Mouse (Mus musculus) heart, embryonic 14.5 days (tissue): Measurements from ENCODE around the gene Preb. TPM values are rescaled to one million over a fixed set of nuclear protein-coding genes. Genes with fewer than 3 reads are reported as not detected.

ENCODE experiments used
- ATAC-seq: fragments of 200-750 bp; cut with Nextera tagmentation; 2 replicates; pipeline ENCODE4 v1.8.0; 2017; ENCODE audit warnings: low read depth, moderate TSS enrichment; ENCODE audit not compliant: insufficient number of reproducible peaks, insufficient read depth, low FRiP score
- H3K27ac ChIP-seq, 2 experiments: fragments of 200-500 bp in 1 of 2; fragments of 300-500 bp in 1 of 2; sonication (generic) in 1 of 2; replicated peaks in 1 of 2; 2 replicates each; pipeline ENCODE4 v1.5.1; 2012 to 2014; ENCODE audit warnings: low read depth in 2 of 2, low read length in 2 of 2, control low read depth in 1 of 2, mild to moderate bottlenecking in 1 of 2, mixed read lengths in 1 of 2; ENCODE audit not compliant: control insufficient read depth in 1 of 2, insufficient read depth in 1 of 2
- H3K27me3 ChIP-seq: fragments of 300-500 bp; sonication (generic); 2 replicates; pipeline ENCODE4 v1.6.1; 2014; ENCODE audit warnings: mild to moderate bottlenecking, low read length, control low read depth; ENCODE audit not compliant: control insufficient read depth, insufficient read depth
- H3K36me3 ChIP-seq: fragments of 300-500 bp; sonication (generic); 2 replicates; pipeline ENCODE4 v1.6.1; 2014; ENCODE audit warnings: mild to moderate bottlenecking, control low read depth, low read length, mixed read lengths; ENCODE audit not compliant: control insufficient read depth, insufficient read depth
- H3K4me1 ChIP-seq, 2 experiments: fragments of 200-500 bp in 1 of 2; fragments of 300-500 bp in 1 of 2; sonication (generic) in 1 of 2; 2 replicates each; pipeline ENCODE4 v1.6.1; 2012 to 2014; ENCODE audit warnings: low read length in 2 of 2, control low read depth in 1 of 2, mixed read lengths in 1 of 2; ENCODE audit not compliant: control insufficient read depth in 2 of 2, insufficient read depth in 2 of 2
- H3K4me2 ChIP-seq: fragments of 300-500 bp; sonication (generic); 2 replicates; pipeline ENCODE4 v1.6.1; 2014; ENCODE audit warnings: mild to moderate bottlenecking, low read length
- H3K4me3 ChIP-seq, 2 experiments: fragments of 200-500 bp in 1 of 2; fragments of 300-500 bp in 1 of 2; sonication (generic) in 1 of 2; 2 replicates each; pipeline ENCODE4 v1.5.1; 2012 to 2014; ENCODE audit warnings: low read length in 2 of 2, mild to moderate bottlenecking in 2 of 2, control low read depth in 1 of 2, low read depth in 1 of 2, moderate library complexity in 1 of 2; ENCODE audit not compliant: control insufficient read depth in 1 of 2, insufficient read depth in 1 of 2
- H3K9ac ChIP-seq: fragments of 300-500 bp; sonication (generic); 2 replicates; pipeline ENCODE4 v1.6.1; 2014; ENCODE audit warnings: mild to moderate bottlenecking, low read length
- H3K9me3 ChIP-seq: fragments of 300-500 bp; sonication (generic); 2 replicates; pipeline ENCODE4 v1.6.1; 2016; ENCODE audit warnings: low read length, control low read depth; ENCODE audit not compliant: control insufficient read depth
- WGBS: fragments of 180-500 bp; shearing (Covaris S2); extraction: QIAGEN DNeasy Blood & Tissue Kit; methylation state at CpG from one replicate; pipeline ENCODE4 v1.1.7; 2014; 5-methylcytosine and 5-hydroxymethylcytosine counted together
- polyA plus RNA-seq: library from polyadenylated mRNA; unstranded; fragments of >200 nt; fragmentation: Nextera tagmentation; extraction: Ambion mirVana; gene quantifications from 2 replicates; pipeline ENCODE4 v1.2.1, GENCODE M21; 2014

The Preb gene
- polyA plus RNA-seq, 1 experiment from 2014 or later = 59.5 TPM

DNA sequence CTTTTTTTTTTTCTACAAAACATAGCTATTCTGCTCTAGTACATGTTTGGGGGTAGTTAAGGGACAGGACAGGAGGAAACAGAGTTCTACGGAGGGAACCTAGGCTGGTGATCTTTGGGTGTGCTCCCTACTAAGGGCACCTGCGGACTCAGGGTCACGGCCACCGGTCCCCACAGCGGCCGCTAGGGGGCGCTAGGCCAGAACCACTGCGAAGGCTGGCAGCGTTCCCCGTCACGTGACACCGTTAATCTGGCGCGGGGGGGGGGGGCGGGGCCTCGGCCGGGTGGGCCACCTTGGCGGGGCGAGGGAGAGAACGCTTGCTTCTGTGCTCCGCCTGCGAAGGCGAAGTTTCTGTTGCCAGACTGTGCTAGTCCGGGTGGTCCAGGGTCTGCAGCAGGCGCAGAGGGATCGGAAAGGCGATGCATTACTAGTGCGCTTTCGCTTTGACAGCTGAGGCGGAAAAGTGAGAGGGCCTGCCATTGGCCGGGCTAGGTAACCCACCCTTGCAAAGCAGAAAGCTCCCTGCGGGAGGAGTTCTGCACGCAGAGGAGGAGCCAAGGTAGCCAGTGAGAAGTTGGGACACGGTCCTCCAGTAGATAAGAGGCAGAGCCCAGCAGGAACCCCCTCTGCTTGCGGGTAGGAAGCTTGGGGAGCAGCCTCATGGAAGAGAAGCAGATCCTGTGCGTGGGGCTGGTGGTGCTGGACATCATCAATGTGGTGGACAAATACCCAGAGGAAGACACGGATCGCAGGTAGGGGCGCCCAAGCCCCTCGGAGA, 38.7 kb downstream of the Preb start, which contains the start of gene Khk:
Gene Khk (plus strand): TSS at position 176 of the 778 bp plus-strand sequence.
- H3K9ac ChIP-seq = peak within 1 kb of the TSS; percentile 76
- 2% methylated on average over 37 of the region's 40 CpGs for WGBS
- H3K4me1 ChIP-seq = peaks cover 11 to 33% of the 10 kb centered on the region in 2 experiments

DNA sequence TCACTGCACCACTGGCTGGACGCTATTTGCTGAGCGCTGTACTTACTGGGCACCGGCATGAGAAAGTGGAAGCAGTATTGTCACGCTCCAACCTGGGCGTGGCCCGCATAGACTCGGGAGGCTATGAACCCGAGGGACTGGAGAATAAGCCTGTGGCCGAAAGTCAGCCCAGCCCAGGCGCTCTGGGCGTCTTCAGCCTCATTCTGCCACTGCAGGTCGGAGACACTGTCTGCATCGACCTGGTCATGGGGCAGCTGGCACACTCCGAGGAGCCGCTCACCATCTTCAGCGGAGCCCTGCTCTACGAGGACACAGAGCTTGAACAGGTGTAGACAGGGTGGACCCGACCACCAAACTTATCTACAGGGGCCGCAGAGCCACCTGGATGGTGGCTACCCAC, 39.5 kb downstream of the Preb start:
- Histone ChIP-seq H3K4me2 (peak overlapping the region; percentile 89; the same call in 1 of the 2 replicates), H3K9ac (no peak overlapping the region), H3K9me3 (no peaks in the 10 kb centered on the region), H3K4me3 (no peak overlapping the region; a peak in 1 of 4 replicates), H3K36me3 (peaks cover 44% of the 10 kb centered on the region), H3K4me1 (peaks cover 18 to 37% of the 10 kb centered on the region in 2 experiments), H3K27ac (0 out of 4 replicates have a peak overlapping the region, but pooled peaks of 1 of the 2 experiments have one; percentile 80), H3K27me3 (no peaks in the 10 kb centered on the region)
- ATAC-seq = no peak
- 70% methylated on average over 19 of the region's 19 CpGs for WGBS

More for the DNA sequence above, 38.7 kb downstream of the Preb start, which contains the start of gene Khk:
- Histone ChIP-seq H3K27me3 (no peaks in the 10 kb centered on the region), H3K9me3 (no peaks in the 10 kb centered on the region), H3K4me2 (peak within 1 kb of the TSS; percentile 89), H3K27ac (peak within 1 kb of the TSS; percentile 75 to 80), H3K36me3 (peaks cover 44% of the 10 kb centered on the region), H3K4me3 (peak within 1 kb of the TSS; percentile 57 to 66)
- ATAC-seq = peak; percentile 75

DNA sequence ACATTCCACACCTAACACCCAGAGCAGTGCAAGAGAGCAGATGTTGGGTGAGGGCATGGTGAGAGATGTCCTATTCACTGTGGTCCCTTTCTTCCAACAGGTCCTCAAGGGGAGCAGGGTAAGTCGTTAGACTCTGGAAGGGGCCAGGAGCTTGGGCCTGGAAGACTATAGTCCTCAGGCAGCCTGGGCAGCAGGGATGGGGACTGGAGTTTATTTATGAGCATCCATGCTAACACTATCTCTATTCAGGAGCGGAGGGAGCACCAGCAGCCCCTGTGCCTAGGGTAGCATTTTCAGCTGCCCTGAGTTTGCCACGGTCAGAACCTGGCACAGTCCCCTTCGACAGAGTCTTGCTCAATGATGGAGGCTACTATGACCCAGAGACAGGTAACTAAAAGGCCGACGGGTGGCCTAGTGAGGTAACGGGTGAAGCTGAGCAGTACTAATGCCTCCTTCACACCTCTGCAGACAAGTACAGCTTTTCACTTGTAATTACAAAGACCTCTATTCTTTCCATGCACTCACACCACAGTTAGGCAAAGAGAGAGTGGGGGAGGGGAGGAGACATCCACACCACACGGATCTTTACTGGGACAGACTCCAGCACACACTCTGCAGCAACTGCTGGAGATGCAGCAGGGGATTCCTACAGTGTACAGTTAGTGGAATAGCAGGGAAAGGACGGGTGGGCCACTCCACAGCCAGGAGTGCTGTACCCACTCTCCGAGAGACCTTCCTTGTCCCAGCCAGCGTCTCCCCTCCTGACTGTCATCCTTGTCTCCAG, 40.1 kb downstream of the Preb start:
- Histone ChIP-seq H3K36me3 (peaks cover 44% of the 10 kb centered on the region), H3K4me2 (no peak overlapping the region), H3K27me3 (no peaks in the 10 kb centered on the region), H3K4me1 (peaks cover 21 to 42% of the 10 kb centered on the region in 2 experiments), H3K9ac (no peak overlapping the region), H3K9me3 (no peaks in the 10 kb centered on the region), H3K27ac (no peak overlapping the region), H3K4me3 (no peak overlapping the region)
- WGBS = 69% methylated on average over 11 of the region's 11 CpGs
- no peak for ATAC-seq

DNA sequence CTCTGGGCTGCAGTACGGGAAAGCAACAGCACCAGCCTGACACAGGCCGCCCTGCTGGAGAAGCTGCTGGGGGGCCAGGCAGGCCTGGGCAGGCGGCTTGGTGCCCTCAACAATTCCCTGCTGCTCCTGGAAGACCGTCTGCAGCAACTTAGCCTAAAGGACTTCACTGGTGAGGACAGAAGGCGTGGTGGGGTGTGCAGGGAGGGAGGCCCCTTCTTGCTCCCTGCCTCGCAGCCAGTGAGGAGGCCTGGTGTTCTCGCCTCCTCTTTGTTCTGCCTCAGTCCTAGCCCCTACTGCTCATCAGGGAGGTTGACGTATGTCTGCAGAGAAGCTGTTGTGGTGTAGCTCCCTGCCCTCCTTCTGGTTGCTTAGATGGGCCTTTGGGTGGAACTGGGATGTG, 41.5 kb downstream of the Preb start:
- Histone ChIP-seq H3K9ac (no peak overlapping the region), H3K4me2 (no peak overlapping the region), H3K36me3 (peaks cover 44% of the 10 kb centered on the region), H3K27me3 (no peaks in the 10 kb centered on the region), H3K27ac (no peak overlapping the region), H3K9me3 (no peaks in the 10 kb centered on the region), H3K4me3 (no peak overlapping the region), H3K4me1 (peaks cover 29 to 49% of the 10 kb centered on the region in 2 experiments)
- ATAC-seq = no peak
- 93% methylated on average over 8 of the region's 8 CpGs for WGBS

DNA sequence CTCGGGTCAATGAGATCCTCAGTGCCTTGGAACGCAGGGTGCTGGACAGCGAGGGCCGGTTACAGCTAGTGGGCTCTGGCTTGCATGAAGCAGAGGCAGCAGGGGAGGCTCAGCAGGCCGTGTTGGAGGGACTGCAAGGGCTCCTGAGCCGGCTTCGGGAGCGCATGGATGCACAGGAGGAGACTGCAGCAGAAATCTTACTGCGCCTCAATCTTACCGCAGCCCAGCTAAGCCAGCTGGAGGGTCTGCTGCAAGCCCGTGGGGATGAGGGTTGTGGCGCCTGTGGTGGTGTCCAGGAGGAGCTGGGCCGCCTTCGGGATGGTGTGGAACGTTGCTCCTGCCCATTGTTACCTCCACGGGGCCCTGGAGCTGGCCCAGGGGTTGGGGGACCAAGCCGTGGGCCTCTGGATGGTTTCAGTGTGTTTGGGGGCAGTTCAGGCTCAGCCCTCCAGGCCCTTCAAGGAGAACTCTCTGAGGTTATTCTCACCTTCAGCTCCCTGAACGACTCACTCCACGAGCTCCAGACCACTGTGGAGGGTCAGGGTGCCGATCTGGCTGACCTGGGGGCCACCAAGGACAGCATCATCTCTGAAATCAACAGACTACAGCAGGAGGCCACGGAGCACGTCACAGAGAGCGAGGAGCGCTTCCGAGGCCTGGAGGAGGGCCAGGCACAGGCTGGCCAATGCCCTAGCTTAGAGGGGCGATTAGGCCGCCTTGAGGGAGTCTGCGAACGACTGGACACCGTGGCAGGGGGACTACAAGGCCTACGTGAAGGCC, 42.1 kb downstream of the Preb start:
- no peak overlapping the region for H3K4me3 ChIP-seq
- WGBS = 88% methylated on average over 31 of the region's 31 CpGs
- H3K36me3 ChIP-seq = peaks cover 44% of the 10 kb centered on the region
- H3K27me3 ChIP-seq = no peaks in the 10 kb centered on the region
- peaks cover 34 to 54% of the 10 kb centered on the region in 2 experiments for H3K4me1 ChIP-seq
- H3K9me3 ChIP-seq = no peaks in the 10 kb centered on the region
- H3K9ac ChIP-seq = no peak overlapping the region
- no peak overlapping the region for H3K27ac ChIP-seq
- ATAC-seq = no peak
- no peak overlapping the region for H3K4me2 ChIP-seq

DNA sequence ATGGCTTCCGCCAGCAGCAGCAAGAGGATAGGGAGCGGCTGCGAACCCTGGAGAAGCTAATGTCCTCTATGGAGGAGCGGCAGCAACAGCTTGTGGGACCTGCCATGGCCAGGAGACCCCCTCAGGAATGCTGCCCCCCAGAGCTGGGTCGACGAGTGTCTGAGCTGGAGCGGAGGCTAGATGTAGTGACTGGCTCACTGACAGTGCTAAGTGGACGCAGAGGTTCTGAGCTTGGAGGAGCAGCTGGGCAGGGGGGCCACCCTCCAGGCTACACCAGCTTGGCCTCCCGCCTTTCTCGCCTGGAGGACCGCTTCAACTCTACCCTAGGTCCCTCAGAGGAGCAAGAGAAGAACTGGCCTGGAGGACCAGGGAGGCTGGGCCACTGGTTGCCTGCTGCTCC, 42.8 kb downstream of the Preb start:
- H3K4me1 ChIP-seq = peaks cover 37 to 54% of the 10 kb centered on the region in 2 experiments
- no peak overlapping the region for H3K9ac ChIP-seq
- H3K27ac ChIP-seq = no peak overlapping the region
- H3K36me3 ChIP-seq = peaks cover 44% of the 10 kb centered on the region
- WGBS = 84% methylated on average over 11 of the region's 11 CpGs
- H3K4me3 ChIP-seq = no peak overlapping the region
- no peaks in the 10 kb centered on the region for H3K27me3 ChIP-seq
- ATAC-seq = no peak
- H3K4me2 ChIP-seq = no peak overlapping the region
- H3K9me3 ChIP-seq = no peaks in the 10 kb centered on the region

DNA sequence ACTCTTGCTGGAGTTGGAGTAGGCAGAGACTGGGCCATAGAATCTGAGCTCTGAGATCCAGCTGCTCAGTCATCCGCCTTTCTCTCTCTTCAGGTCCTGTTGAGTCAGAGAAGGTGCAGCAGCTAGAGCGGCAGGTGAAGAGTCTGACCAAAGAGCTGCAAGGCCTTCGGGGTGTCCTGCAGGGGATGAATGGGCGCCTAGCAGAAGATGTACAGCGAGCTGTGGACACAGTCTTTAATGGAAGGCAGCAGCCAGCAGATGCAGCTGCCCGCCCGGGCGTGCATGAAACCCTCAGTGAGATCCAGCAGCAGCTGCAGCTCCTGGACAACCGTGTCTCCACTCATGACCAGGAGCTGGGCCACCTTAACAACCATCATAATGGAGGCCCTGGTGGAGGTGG, 43.3 kb downstream of the Preb start:
- Histone ChIP-seq H3K4me1 (peaks cover 39 to 54% of the 10 kb centered on the region in 2 experiments), H3K27me3 (no peaks in the 10 kb centered on the region), H3K4me3 (no peak overlapping the region), H3K4me2 (0 out of 2 replicates have a peak overlapping the region, but pooled peaks have one; percentile 73), H3K36me3 (peaks cover 44% of the 10 kb centered on the region), H3K27ac (peak overlapping the region in 1 of 2 experiments; percentile 94; a peak in 2 of 4 replicates), H3K9ac (no peak overlapping the region), H3K9me3 (no peaks in the 10 kb centered on the region)
- ATAC-seq = no peak
- 89% methylated on average over 9 of the region's 9 CpGs for WGBS
